Mouse (Mus musculus): ENCODE results near the gene Smoc2.
A peak's percentile ranks its signal among the peaks of the same experiment; 100 is the strongest.

The Smoc2 gene

GRCm38 (mm10) chr17:14279966-14280300 lies 627 bp downstream of the Smoc2 start:
- no peak for DNase-seq (ENCODE audit: low spot score)

- peak; percentile 25 for DNase-seq (ENCODE audit: low spot score)
Observed at GRCm38 (mm10) chr17:14280425-14280833, 1.1 kb downstream of the Smoc2 start.

GRCm38 (mm10) chr17:14288015-14288616 lies 8.8 kb downstream of the Smoc2 start:
- DNase-seq (ENCODE audit: low spot score): peak; percentile 87

GRCm38 (mm10) chr17:14293617-14294016 lies 14.3 kb downstream of the Smoc2 start:
- no peak for DNase-seq (ENCODE audit: low spot score)

- no peak for DNase-seq (ENCODE audit: low spot score)
Observed at GRCm38 (mm10) chr17:14295146-14295545, 15.8 kb downstream of the Smoc2 start.

- DNase-seq (ENCODE audit: low spot score): no peak
Observed at GRCm38 (mm10) chr17:14300361-14300760, 21.1 kb downstream of the Smoc2 start.

GRCm38 (mm10) chr17:14301491-14302344 lies 22.4 kb downstream of the Smoc2 start:
- DNase-seq (ENCODE audit: low spot score): no peak

- DNase-seq (ENCODE audit: low spot score): no peak
Observed at GRCm38 (mm10) chr17:14302356-14302755, 23.1 kb downstream of the Smoc2 start.

GRCm38 (mm10) chr17:14303722-14304121 lies 24.4 kb downstream of the Smoc2 start:
- DNase-seq (ENCODE audit: low spot score): no peak

GRCm38 (mm10) chr17:14309884-14310283 lies 30.6 kb downstream of the Smoc2 start:
- DNase-seq (ENCODE audit: low spot score): no peak

GRCm38 (mm10) chr17:14312440-14312839 lies 33.1 kb downstream of the Smoc2 start:
- no peak for DNase-seq (ENCODE audit: low spot score)

GRCm38 (mm10) chr17:14314308-14314707 lies 35.0 kb downstream of the Smoc2 start:
- no peak for DNase-seq (ENCODE audit: low spot score)

- DNase-seq (ENCODE audit: low spot score): no peak
Observed at GRCm38 (mm10) chr17:14316536-14316935, 37.2 kb downstream of the Smoc2 start.

GRCm38 (mm10) chr17:14317439-14317838 lies 38.1 kb downstream of the Smoc2 start:
- DNase-seq (ENCODE audit: low spot score): no peak

- no peak for DNase-seq (ENCODE audit: low spot score)
Observed at GRCm38 (mm10) chr17:14326156-14326555, 46.9 kb downstream of the Smoc2 start.

- DNase-seq (ENCODE audit: low spot score): no peak
Observed at GRCm38 (mm10) chr17:14328037-14328436, 48.7 kb downstream of the Smoc2 start.

GRCm38 (mm10) chr17:14330498-14330897 lies 51.2 kb downstream of the Smoc2 start:
- DNase-seq (ENCODE audit: low spot score): no peak

- no peak for DNase-seq (ENCODE audit: low spot score)
Observed at GRCm38 (mm10) chr17:14339932-14340557, 60.7 kb downstream of the Smoc2 start.

- DNase-seq (ENCODE audit: low spot score): no peak
Observed at GRCm38 (mm10) chr17:14340736-14341135, 61.4 kb downstream of the Smoc2 start.

- DNase-seq (ENCODE audit: low spot score): no peak
Observed at GRCm38 (mm10) chr17:14342511-14342910, 63.2 kb downstream of the Smoc2 start.

- no peak for DNase-seq (ENCODE audit: low spot score)
Observed at GRCm38 (mm10) chr17:14343442-14343841, 64.1 kb downstream of the Smoc2 start.

GRCm38 (mm10) chr17:14345556-14345955 lies 66.2 kb downstream of the Smoc2 start:
- no peak for DNase-seq (ENCODE audit: low spot score)

GRCm38 (mm10) chr17:14346891-14347290 lies 67.6 kb downstream of the Smoc2 start:
- no peak for DNase-seq (ENCODE audit: low spot score)
